Mouse (Mus musculus) heart, postnatal 10 days (tissue): ENCODE results near the gene Hist2h3b. TPM values are rescaled to one million over a fixed set of nuclear protein-coding genes. Genes with fewer than 3 reads are reported as not detected.
"Not testable (repeated sequence)": the region's sequence is repeated elsewhere in the genome, so short reads cannot be mapped to it uniquely, and the experiment has no call there.

Experiments
- DNase-seq, 2 experiments: peaks; one replicate each; pipeline ENCODE4 v3.0.0; 2021
- intact Hi-C: fragments of 180-260 bp; cut with DNase I; formaldehyde crosslinking; loops from one replicate; pipeline ENCODE4 v1.15.1; 2025
- total RNA-seq, 2 experiments: library from RNA; stranded (reverse); gene quantifications; 2 replicates each; pipeline ENCODE4 v1.2.3; 2021

Hist2h3b gene
- total RNA-seq, 2 experiments from 2014 or later, result 369 to 427 TPM

- DNase-seq, result no peak
- intact Hi-C loops, result no loop called here
These were observed 8.2 kb upstream of the Hist2h3b start for GRCm38 (mm10) chr3:96260220-96260619.

- DNase-seq, result no peak
- intact Hi-C loops, result no loop called here
These were observed 6.8 kb upstream of the Hist2h3b start for GRCm38 (mm10) chr3:96261623-96262022.

- intact Hi-C loops, result no loop called here
- DNase-seq, result peak; percentile 93
These were observed 6.1 kb upstream of the Hist2h3b start for GRCm38 (mm10) chr3:96262216-96262875.

GRCm38 (mm10) chr3:96262979-96263550, 5.4 kb upstream of the Hist2h3b start, which contains the start of gene Hist2h4:
Hist2h4 (minus strand) TSS chr3:96263311.
- intact Hi-C loops, result no loop called here
- peak; percentile 97 to 98 for DNase-seq

- DNase-seq, result peak; percentile 70 to 77
- intact Hi-C loops, result no loop called here
These were observed 4.7 kb upstream of the Hist2h3b start for GRCm38 (mm10) chr3:96263558-96264403.

- intact Hi-C loops, result no loop called here
- DNase-seq, result no peak
These were observed 4.0 kb upstream of the Hist2h3b start for GRCm38 (mm10) chr3:96264404-96264949.

GRCm38 (mm10) chr3:96266132-96266710, 2.2 kb upstream of the Hist2h3b start:
- intact Hi-C loops, result no loop called here
- no peak for DNase-seq

GRCm38 (mm10) chr3:96267541-96267940, 913 bp upstream of the Hist2h3b start:
- no peak for DNase-seq
- intact Hi-C loops, result no loop called here

- DNase-seq, intact Hi-C loops: not testable (repeated sequence)
These were observed 423 bp downstream of the Hist2h3b start for GRCm38 (mm10) chr3:96268776-96269378.

GRCm38 (mm10) chr3:96269511-96270474, 1.3 kb downstream of the Hist2h3b start, which contains the start of gene Hist2h2bb:
Hist2h2bb (plus strand) TSS chr3:96269752.
- intact Hi-C loops, result no loop called here

GRCm38 (mm10) chr3:96273591-96274465, 5.4 kb downstream of the Hist2h3b start:
- DNase-seq, result no peak
- intact Hi-C loops, result no loop called here

More at GRCm38 (mm10) chr3:96269511-96270474, 1.3 kb downstream of the Hist2h3b start, which contains the start of gene Hist2h2bb:
- peak; percentile 91 to 93 for DNase-seq

GRCm38 (mm10) chr3:96277428-96277799, 9.0 kb downstream of the Hist2h3b start:
- intact Hi-C loops, result no loop called here
- DNase-seq, result peak; percentile 38 to 45

- DNase-seq, result peak; percentile 93 to 96
- intact Hi-C loops, result loop anchor here (2.0 kb wide), 1 partner anchor 223 kb away; no protein-coding TSS in a partner anchor
These were observed 9.6 kb downstream of the Hist2h3b start for GRCm38 (mm10) chr3:96277800-96278624.

GRCm38 (mm10) chr3:96280660-96281059, 12.2 kb downstream of the Hist2h3b start:
- intact Hi-C loops, result loop anchor here (5.0 kb wide), 1 partner anchor 162 kb away; no protein-coding TSS in a partner anchor
- DNase-seq, result no peak

- intact Hi-C loops, result loop anchor here (5.0 kb wide), 1 partner anchor 158 kb away; no protein-coding TSS in a partner anchor
- peak in 1 of 2 experiments; percentile 48 for DNase-seq
These were observed 16.0 kb downstream of the Hist2h3b start for GRCm38 (mm10) chr3:96284457-96284856.

GRCm38 (mm10) chr3:96287334-96287733, 18.9 kb downstream of the Hist2h3b start:
- intact Hi-C loops, DNase-seq: not testable (repeated sequence)

- DNase-seq, result no peak
- intact Hi-C loops, result no loop called here
These were observed 20.7 kb downstream of the Hist2h3b start for GRCm38 (mm10) chr3:96289201-96289600.
